Mouse (Mus musculus) kidney, postnatal 36 days (tissue): ENCODE results near the gene I830077J02Rik.
A peak's percentile ranks its signal among the peaks of the same experiment; 100 is the strongest.
"Not testable (repeated sequence)": the region's sequence is repeated elsewhere in the genome, so short reads cannot be mapped to it uniquely, and the experiment has no call there.

Experiments
- DNase-seq, 2 experiments: peaks; one replicate each; pipeline ENCODE4 v3.0.0; 2021 to 2022; ENCODE audit warnings: mixed read lengths in 2 of 2

I830077J02Rik gene

GRCm38 (mm10) chr3:105917656-105918354 is 14.7 kb downstream of the I830077J02Rik start:
- no peak for DNase-seq

- not testable (repeated sequence) for DNase-seq
Observed at GRCm38 (mm10) chr3:105916455-105916854, 16.0 kb downstream of the I830077J02Rik start.

GRCm38 (mm10) chr3:105915281-105915680 is 17.2 kb downstream of the I830077J02Rik start:
- no peak for DNase-seq

- no peak for DNase-seq
Observed at GRCm38 (mm10) chr3:105913839-105914681, 18.4 kb downstream of the I830077J02Rik start.

- no peak for DNase-seq
Observed at GRCm38 (mm10) chr3:105912097-105912880, 20.2 kb downstream of the I830077J02Rik start.

GRCm38 (mm10) chr3:105910519-105911190 is 21.8 kb downstream of the I830077J02Rik start:
- DNase-seq: no peak

- no peak for DNase-seq
Observed at GRCm38 (mm10) chr3:105908976-105909375, 23.5 kb downstream of the I830077J02Rik start.

- DNase-seq: no peak
Observed at GRCm38 (mm10) chr3:105907956-105908655, 24.4 kb downstream of the I830077J02Rik start.

- DNase-seq: no peak
Observed at GRCm38 (mm10) chr3:105904721-105905120, 27.7 kb downstream of the I830077J02Rik start.

- DNase-seq: no peak
Observed at GRCm38 (mm10) chr3:105904213-105904612, 28.3 kb downstream of the I830077J02Rik start.

GRCm38 (mm10) chr3:105901468-105901867 is 31.0 kb downstream of the I830077J02Rik start:
- DNase-seq: no peak

- DNase-seq: peak in 1 of 2 experiments; percentile 6
Observed at GRCm38 (mm10) chr3:105900716-105901115, 31.7 kb downstream of the I830077J02Rik start.

GRCm38 (mm10) chr3:105900266-105900665 is 32.2 kb downstream of the I830077J02Rik start:
- no peak for DNase-seq

GRCm38 (mm10) chr3:105899394-105900147 is 32.9 kb downstream of the I830077J02Rik start:
- DNase-seq: peak; percentile 80 to 89

- no peak for DNase-seq
Observed at GRCm38 (mm10) chr3:105898861-105899260, 33.6 kb downstream of the I830077J02Rik start.

- peak; percentile 11 to 33 for DNase-seq
Observed at GRCm38 (mm10) chr3:105898325-105898724, 34.1 kb downstream of the I830077J02Rik start.

GRCm38 (mm10) chr3:105896811-105897210 is 35.7 kb downstream of the I830077J02Rik start:
- no peak for DNase-seq

- DNase-seq: peak; percentile 86 to 93
Observed at GRCm38 (mm10) chr3:105894601-105895592, 37.6 kb downstream of the I830077J02Rik start.

GRCm38 (mm10) chr3:105893941-105894391 is 38.5 kb downstream of the I830077J02Rik start:
- peak; percentile 46 to 51 for DNase-seq
